Mouse (Mus musculus): ENCODE results near the gene Gm11444. TPM values are rescaled to one million over a fixed set of nuclear protein-coding genes. Genes with fewer than 3 reads are reported as not detected.

The Gm11444 gene
- polyA plus RNA-seq (2017; shearing (Covaris generic)): under 1 TPM in 1 of 2 experiments, not detected in 1; 0.59 TPM

GRCm38 (mm10) chr11:85850233-85850632 lies at the start of gene Gm11444:
Gene Gm11444 (minus strand): TSS chr11:85850333.
- no peak for ATAC-seq

- ATAC-seq: no peak
Measured at GRCm38 (mm10) chr11:85896335-85896985, 46.3 kb upstream of the Gm11444 start.

- ATAC-seq: no peak
Measured at GRCm38 (mm10) chr11:85894731-85895545, 44.8 kb upstream of the Gm11444 start.

- ATAC-seq: no peak
Measured at GRCm38 (mm10) chr11:85894136-85894530, 44.0 kb upstream of the Gm11444 start.

GRCm38 (mm10) chr11:85893400-85894135 lies 43.4 kb upstream of the Gm11444 start:
- ATAC-seq: no peak

GRCm38 (mm10) chr11:85892771-85893170 lies 42.6 kb upstream of the Gm11444 start:
- no peak for ATAC-seq

- no peak for ATAC-seq
Measured at GRCm38 (mm10) chr11:85891692-85892040, 41.5 kb upstream of the Gm11444 start.

- no peak for ATAC-seq
Measured at GRCm38 (mm10) chr11:85891010-85891691, 41.0 kb upstream of the Gm11444 start.

GRCm38 (mm10) chr11:85890563-85890845 lies 40.4 kb upstream of the Gm11444 start:
- no peak for ATAC-seq

GRCm38 (mm10) chr11:85889730-85890562 lies 39.8 kb upstream of the Gm11444 start:
- ATAC-seq: no peak

- ATAC-seq: no peak
Measured at GRCm38 (mm10) chr11:85889056-85889729, 39.1 kb upstream of the Gm11444 start.

GRCm38 (mm10) chr11:85888451-85888961 lies 38.4 kb upstream of the Gm11444 start:
- ATAC-seq: no peak

- no peak for ATAC-seq
Measured at GRCm38 (mm10) chr11:85887801-85888450, 37.8 kb upstream of the Gm11444 start.

- no peak for ATAC-seq
Measured at GRCm38 (mm10) chr11:85887273-85887672, 37.1 kb upstream of the Gm11444 start.

- no peak for ATAC-seq
Measured at GRCm38 (mm10) chr11:85886429-85886785, 36.3 kb upstream of the Gm11444 start.

GRCm38 (mm10) chr11:85885665-85886428 lies 35.7 kb upstream of the Gm11444 start, which contains the start of gene Tbx4:
Gene Tbx4 (plus strand): TSS chr11:85886422.
- ATAC-seq: no peak

- ATAC-seq: no peak
Measured at GRCm38 (mm10) chr11:85884498-85884897, 34.4 kb upstream of the Gm11444 start.

GRCm38 (mm10) chr11:85876059-85876788 lies 26.1 kb upstream of the Gm11444 start:
- ATAC-seq: no peak

- ATAC-seq: no peak
Measured at GRCm38 (mm10) chr11:85864363-85864762, 14.2 kb upstream of the Gm11444 start.
